Comparison of ENCODE assay signal across 29 mouse cellular contexts in genomic region chrX:164113744-164114143, GRCm38 (mm10). TPM values are rescaled to one million over a fixed set of nuclear protein-coding genes. Genes with fewer than 3 reads are reported as not detected.
"Had no signal": no experiment of that assay in that cellular context is flagged by ENCODE, and none has a peak within 500 bp of the region (broad histone marks: within the 10 kb centered on the region; RNA-seq: fewer than 3 reads in every experiment).

No protein-coding gene starts in this region.

- H3K27me3 ChIP-seq: heart, embryonic 12.5 days had no signal

- H3K36me3 ChIP-seq: heart, embryonic 10.5 days; heart, embryonic 12.5 days; hindbrain, embryonic 10.5 days; hindbrain, embryonic 12.5 days; kidney, embryonic 15.5 days; limb, embryonic 13.5 days; limb, embryonic 15.5 days; liver, embryonic 12.5 days had no signal

- ATAC-seq: hindbrain, embryonic 16.5 days; inflammation-experienced regulatory T-cells, adult 6 months; liver, embryonic 12.5 days had no signal

- H3K9ac ChIP-seq: heart, embryonic 12.5 days; hindbrain, embryonic 12.5 days; hindbrain, embryonic 14.5 days; kidney, embryonic 15.5 days; limb, embryonic 13.5 days; limb, embryonic 15.5 days; liver, embryonic 12.5 days had no signal

- DNase-seq: gastrocnemius, adult 2 months; gastrocnemius, postnatal 10 days; gastrocnemius, postnatal 25 days; heart, adult 18-20 months; heart, postnatal 10 days; heart, postnatal 4 days; kidney, adult 11 months; kidney, adult 2 months; kidney, adult 9 months; kidney, postnatal 25 days; kidney, postnatal 4 days; layer of hippocampus, adult 9-11 months; layer of hippocampus, postnatal 36 days; left cerebral cortex, postnatal 4 days had no signal

- H3K27ac ChIP-seq: gastrocnemius, adult 2 months; heart, embryonic 10.5 days; hindbrain, embryonic 10.5 days; hindbrain, embryonic 12.5 days; hindbrain, embryonic 14.5 days; kidney, embryonic 15.5 days; kidney, postnatal 0 days; limb, embryonic 13.5 days; limb, embryonic 15.5 days; liver, embryonic 12.5 days had no signal

- H3K4me2 ChIP-seq: heart, embryonic 12.5 days; hindbrain, embryonic 12.5 days; hindbrain, embryonic 14.5 days; kidney, embryonic 15.5 days; limb, embryonic 13.5 days; limb, embryonic 15.5 days; liver, embryonic 12.5 days had no signal

- H3K4me3 ChIP-seq: gastrocnemius, adult 2 months; heart, embryonic 10.5 days; heart, embryonic 12.5 days; hindbrain, embryonic 10.5 days; hindbrain, embryonic 12.5 days; kidney, embryonic 15.5 days; limb, embryonic 13.5 days; limb, embryonic 15.5 days; liver, embryonic 12.5 days had no signal

- H3K4me1 ChIP-seq: heart, embryonic 10.5 days; heart, embryonic 12.5 days; hindbrain, embryonic 10.5 days; hindbrain, embryonic 12.5 days; kidney, embryonic 15.5 days; limb, embryonic 13.5 days; limb, embryonic 15.5 days; liver, embryonic 12.5 days had no signal

- H3K9me3 ChIP-seq: heart, embryonic 10.5 days; heart, embryonic 12.5 days; hindbrain, embryonic 10.5 days; hindbrain, embryonic 12.5 days; kidney, embryonic 15.5 days; limb, embryonic 13.5 days; limb, embryonic 15.5 days; liver, embryonic 12.5 days had no signal

RNA-seq across cellular contexts. Expression of gene Cltrn, which starts 25.1 kb away (rescaled TPM):
- polyA plus RNA-seq: heart, embryonic 12.5 days; heart, embryonic 14.5 days; inflammation-experienced regulatory T-cells, adult 6 months; limb, embryonic 11.5 days; limb, embryonic 15.5 days; liver, adult 2 months had no signal

RNA-seq across cellular contexts. Expression of gene Ace2, which starts 25.4 kb away (rescaled TPM):
- polyA plus RNA-seq: heart, embryonic 14.5 days; inflammation-experienced regulatory T-cells, adult 6 months; liver, embryonic 12.5 days had no signal
